Mouse (Mus musculus): ENCODE measurements around the gene Cep350.

DNA sequence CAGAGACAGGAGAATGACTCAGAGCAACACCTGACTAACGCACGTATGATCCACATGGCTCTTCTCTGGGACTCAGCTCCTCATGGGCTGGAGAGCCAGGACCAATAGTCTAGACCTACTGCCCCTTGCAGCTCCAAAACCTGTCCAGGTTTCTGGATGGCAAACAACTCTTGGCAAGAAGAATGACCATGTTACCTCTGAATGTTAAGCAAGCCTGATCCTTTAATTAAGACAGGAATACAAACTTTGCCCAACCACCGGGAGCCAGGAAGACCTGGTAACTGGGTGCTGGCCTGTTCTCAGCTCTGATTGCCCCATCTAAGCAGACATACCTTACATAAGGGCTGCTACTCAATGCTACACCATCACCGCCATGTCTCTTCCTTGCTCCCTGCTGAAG lies 164.8 kb downstream of the Cep350 start:
- TF ChIP-seq CTCF (IDR thresholded peaks at IDR 0.05; ENCODE audit: borderline replicate concordance, insufficient read depth, low read length), result no peak
- TF ChIP-seq POLR2A (IDR thresholded peaks at IDR 0.05; ENCODE audit: low read depth, low read length), result no peak

All from embryonic fibroblast, embryonic 13.5 days (primary cell).